Mouse (Mus musculus) gastrocnemius, postnatal 25 days (tissue): Measurements from ENCODE around the gene Ccs. TPM values are rescaled to one million over a fixed set of nuclear protein-coding genes. Genes with fewer than 3 reads are reported as not detected.
"Not testable (repeated sequence)": the region's sequence is repeated elsewhere in the genome, so short reads cannot be mapped to it uniquely, and the experiment has no call there.

Experiments
- DNase-seq: peaks from one replicate; pipeline ENCODE4 v3.0.0; 2022
- total RNA-seq, 2 experiments: library from RNA; stranded (reverse); gene quantifications; 1 replicate in 1 of 2; 2 replicates in 1 of 2; pipeline ENCODE4 v1.2.3; 2021

Gene Ccs
- total RNA-seq, 2 experiments from 2014 or later = 26.3 to 27.1 TPM

DNA sequence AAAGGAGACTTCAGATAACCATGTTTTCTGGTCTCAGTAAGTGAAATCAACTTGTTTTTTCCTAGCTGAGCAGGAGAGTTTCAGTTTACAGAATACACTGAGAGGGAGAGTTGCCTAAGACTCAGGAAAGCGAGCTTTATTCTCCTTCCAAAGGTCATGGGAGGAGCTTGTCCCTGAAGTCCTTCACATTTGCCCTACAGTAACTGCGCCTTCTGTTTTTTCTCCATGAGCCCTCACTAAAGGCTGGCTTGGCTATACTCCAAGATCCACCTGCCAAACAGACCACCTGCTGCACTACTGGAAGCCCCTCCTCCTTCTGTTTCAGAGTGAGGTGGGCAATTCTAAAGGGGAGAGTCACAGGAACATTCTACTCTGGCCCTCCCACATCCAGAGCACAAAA, 3.0 kb downstream of the Ccs start:
- no peak for DNase-seq

DNA sequence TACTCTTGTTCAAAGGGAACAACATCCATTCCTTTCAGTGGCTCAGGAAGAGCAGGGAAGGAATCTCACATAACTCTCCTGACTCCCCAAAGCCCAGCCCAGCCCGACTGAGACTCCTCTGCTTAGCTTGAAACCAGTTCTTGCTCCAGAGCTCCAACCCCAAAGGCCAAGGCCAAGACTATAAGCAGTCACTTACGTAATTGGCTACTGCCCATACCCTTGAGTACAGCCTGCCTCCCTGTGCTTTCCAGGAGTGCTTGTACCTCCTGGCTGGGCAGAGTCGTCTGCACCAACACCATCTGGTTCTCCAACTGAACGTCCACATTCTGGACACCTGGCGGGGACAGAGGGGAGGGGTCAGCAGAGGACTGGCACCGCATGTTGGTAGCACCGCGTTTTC, 5.2 kb downstream of the Ccs start:
- DNase-seq = no peak

DNA sequence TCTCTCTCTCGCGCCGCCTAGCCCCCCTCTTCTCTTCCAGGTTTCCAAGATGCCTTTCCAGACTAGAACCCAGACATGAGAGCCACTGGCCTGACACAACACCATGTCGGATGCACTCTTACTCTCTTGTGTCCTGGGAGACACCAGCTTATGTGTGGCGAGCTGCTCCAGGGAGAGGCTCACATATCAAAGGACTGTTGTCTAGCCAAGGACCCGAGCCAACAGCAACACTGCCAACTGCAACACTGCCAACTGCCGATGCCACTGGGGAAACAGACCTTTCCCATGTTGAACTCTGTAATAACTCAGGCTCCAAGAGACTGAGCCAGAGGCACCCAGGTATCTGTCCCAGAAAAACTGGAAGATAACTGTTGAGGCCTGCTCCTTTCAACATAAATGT, 10.0 kb downstream of the Ccs start:
- peak; percentile 81 for DNase-seq

DNA sequence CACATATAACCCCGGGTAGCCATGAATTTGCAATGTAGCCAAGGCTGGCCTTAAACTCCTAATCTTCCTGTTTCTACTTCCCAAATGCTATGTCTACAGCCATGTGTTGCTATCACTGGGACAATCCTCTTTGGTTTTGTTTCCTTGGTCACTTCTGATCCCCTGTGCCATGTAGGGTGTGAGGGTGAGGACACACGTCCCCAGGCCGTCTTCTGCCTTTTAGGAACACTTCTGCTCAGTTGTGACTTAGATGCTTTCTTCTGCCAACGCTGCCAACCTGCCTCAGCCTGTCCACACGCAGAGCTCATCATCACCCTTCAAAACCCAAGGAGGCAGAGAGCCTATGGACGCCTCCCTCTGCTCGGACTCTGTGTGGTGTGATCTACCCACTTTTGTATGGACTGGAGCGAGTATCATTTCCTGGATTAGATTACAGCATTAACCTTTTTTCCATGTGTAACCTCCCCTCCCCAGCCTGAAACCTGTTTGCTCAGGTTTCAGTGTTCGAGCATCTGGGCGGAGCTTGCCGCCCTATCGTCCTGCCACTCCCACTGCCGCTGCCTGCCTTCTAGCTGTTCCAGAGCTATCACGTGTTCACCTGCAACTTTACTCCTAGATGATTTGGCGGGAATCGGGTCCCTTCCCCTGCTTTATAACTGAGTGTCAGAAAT, 10.6 kb downstream of the Ccs start:
- peak; percentile 10 for DNase-seq

GRCm38 (mm10) chr19:4820678-4821303, 18.3 kb downstream of the Ccs start:
- peak; percentile 88 for DNase-seq

- no peak for DNase-seq
Measured at GRCm38 (mm10) chr19:4817182-4817835, 21.8 kb downstream of the Ccs start.

DNA sequence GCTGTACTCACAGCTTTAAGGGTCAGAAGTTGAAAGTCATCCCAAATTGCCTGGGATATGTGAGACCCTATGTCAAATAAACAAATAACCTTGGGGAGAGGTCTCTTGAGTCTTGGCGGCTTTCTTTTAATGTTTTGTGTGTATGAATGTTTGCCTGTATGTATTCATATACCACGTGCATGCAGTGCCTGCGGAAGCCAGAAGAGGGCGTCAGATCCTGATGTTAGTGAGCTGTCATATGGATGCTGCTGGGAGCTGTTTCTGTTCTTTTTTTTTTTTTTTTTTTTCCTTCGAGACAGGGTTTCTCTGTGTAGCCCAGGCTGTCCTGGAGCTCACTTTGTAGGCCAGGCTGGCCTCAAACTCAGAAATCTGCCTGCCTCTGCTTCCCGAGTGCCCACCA, 26.1 kb downstream of the Ccs start:
- no peak for DNase-seq

- DNase-seq = not testable (repeated sequence)
Measured at GRCm38 (mm10) chr19:4812334-4812949, 26.7 kb downstream of the Ccs start.

GRCm38 (mm10) chr19:4811909-4812242, 27.3 kb downstream of the Ccs start:
- no peak for DNase-seq

DNA sequence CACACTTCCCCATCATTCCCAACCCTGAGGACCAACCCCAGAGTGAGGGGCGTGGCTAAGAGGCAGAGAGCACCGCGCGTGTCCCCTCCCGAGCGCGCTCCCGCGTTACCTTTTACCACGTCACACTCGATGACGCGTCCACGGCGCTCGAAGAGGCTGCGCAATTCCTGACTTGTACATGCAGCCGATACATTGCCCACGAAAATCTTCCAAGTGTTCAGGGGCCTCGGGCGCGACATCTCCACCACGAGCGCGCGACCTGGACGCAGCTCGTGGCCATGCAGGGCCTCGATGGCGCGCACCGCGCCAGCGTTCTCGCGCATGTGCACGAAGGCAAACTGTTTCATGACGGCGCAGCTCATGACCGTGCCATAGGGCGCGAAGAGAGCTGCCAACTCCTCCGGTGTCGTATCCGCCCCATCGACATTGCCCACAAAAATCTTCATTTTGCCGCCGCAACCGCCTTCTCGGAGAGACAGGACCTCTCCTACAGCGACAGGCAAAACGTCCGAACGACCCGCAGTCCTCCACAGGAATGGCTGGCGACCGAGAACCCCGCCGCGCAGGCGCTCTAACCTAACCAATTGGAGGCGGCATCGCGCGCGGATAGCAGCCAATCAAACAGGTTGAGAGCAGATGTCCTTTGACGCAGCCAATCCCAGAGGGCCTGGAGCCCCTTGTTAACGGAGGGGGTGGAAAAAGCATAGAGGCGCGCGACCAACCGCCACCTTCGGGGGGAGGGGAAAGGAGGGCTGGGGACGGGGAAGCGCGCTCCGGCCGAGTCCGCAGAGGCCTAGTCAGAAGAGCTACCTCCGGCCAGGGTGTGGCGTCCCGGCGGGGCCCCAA, 27.8 kb downstream of the Ccs start, which contains the start of the genes Gm21992 and Rbm14:
Gene Gm21992 (minus strand): TSS at position 550 of the 846 bp plus-strand sequence.
Gene Rbm14 (minus strand): TSS at position 572 of the 846 bp plus-strand sequence.
- peak; percentile 99 for DNase-seq

DNA sequence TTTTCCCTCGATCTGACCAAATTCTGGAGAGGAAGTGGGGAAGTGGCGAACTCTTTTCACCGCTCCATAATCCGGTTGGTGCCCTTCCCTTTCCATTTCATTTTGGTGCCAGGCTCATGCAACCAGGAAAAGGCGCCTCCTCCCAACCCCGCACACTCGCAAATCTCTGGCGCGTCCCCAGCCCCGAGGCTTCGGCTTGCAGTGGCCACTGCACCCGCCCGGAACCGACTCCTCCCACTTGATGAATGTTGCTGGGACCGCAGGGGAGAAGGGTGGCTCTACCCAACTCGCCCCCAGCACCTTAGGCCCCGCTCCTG, 28.4 kb downstream of the Ccs start:
- no peak for DNase-seq

GRCm38 (mm10) chr19:4810309-4810708, 28.8 kb downstream of the Ccs start:
- DNase-seq = no peak

- no peak for DNase-seq
Measured at GRCm38 (mm10) chr19:4803283-4803682, 35.8 kb downstream of the Ccs start.

DNA sequence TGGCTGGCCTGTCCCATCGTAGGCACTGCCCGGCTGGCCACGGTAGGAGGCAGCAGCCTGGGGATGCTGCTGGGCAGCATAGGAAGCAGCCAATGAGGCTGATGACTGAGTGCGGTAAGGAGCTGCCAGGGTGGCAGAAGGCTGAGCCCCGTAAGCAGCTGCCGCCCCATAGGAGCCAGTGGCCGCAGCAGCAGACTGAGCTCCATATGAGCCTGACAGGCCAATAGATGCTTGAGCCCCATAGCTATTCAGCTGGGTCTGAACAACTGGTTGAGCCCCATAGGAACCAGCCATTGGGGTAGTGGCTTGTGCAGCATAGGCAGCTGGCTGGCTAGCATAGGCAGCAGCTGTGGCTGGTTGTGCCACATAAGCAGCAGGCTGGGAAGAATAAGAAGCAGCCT, 36.4 kb downstream of the Ccs start:
- DNase-seq = no peak

DNA sequence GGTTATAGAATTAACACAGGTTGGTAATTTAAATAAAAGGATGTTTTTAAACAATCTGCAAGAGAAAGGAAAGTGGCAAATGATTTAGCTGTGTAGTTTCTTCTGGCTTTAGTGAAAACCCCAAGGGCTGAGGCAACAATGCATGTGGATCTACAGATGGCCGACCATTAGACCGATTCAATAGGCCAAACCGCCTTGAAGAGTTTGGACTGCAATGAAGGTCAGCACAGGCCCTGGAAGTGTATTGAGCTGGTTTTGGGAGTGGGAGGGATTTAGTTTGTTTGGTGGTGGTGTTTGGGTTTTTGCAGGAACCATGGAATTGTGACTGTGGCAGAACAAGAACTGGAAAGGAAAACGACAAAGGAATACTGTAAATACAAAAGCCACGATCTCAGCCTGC, 40.0 kb downstream of the Ccs start:
- no peak for DNase-seq

DNA sequence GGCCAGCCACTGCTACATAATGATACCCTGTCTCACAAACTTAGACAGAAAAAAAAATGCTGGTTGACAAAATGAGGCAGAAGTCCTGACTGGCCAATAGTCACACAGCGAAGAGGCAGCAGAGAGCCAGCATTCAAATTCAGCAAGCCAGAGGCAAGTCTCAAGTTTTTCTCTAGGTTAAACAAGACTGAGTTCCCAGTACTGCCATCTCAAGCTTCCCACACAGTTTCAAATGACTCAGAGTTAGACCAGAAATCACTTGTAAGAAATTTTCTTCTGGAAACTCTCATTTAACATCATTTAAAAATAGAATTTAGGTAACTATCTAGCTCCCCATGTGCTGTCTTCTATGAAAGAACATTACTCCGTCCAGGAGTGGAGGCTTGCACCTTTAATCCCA, 41.3 kb downstream of the Ccs start:
- DNase-seq = no peak

GRCm38 (mm10) chr19:4795929-4796328, 43.2 kb downstream of the Ccs start:
- DNase-seq = no peak

DNA sequence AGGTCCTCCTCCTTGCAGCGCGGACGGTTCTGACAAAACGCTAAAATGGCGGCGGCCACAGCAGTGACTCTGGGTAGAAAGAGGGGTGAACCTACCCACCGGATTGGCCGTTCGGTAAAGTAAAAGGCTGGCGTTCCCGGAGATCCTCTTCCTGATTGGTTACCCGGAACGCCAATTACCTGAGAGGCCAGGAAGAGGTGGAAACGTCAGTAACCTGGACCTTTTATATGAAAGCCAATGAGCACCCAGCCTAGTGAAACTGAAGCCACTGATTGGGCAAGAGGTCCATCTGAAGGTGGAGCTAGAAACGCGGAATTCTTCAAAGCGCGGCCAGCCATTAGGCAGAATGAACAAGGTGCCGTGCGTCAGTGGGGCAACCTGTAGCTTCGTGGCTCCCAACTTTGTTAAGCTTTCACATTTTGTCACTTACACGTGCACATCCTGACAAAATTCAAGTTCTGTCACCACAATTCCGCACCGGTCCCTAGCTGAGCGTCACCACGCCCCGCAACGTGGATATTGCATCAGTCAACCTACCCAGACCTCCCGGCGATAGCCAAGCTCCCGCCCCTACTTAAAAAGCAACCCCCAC, 45.2 kb downstream of the Ccs start, which contains the start of gene Rbm4:
Gene Rbm4 (minus strand): TSS at position 71 of the 592 bp plus-strand sequence.
- DNase-seq = peak; percentile 97

- no peak for DNase-seq
Measured at GRCm38 (mm10) chr19:4793281-4793830, 45.8 kb downstream of the Ccs start.

GRCm38 (mm10) chr19:4786313-4786712, 52.8 kb downstream of the Ccs start:
- DNase-seq = no peak

DNA sequence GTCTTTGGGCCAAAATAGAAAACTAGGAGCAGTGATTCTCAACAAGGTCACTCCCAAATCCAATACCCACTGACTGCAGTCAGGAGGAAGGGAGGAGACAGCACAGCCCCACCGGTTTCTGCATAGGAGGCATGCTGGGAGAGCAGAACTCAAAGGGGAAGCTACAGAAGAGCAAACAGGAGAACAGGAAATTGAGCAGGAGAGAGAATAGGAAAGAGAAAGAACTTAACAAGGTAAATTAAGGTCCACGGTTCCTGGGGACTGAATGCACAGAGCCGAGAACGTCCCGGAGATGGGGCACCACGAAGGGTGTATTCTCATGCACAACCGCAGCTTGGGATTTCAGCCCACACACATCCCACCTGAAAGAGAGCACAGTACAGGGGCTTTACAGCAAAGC, 53.9 kb downstream of the Ccs start:
- DNase-seq = no peak

- DNase-seq = no peak
Measured at GRCm38 (mm10) chr19:4782891-4783290, 56.2 kb downstream of the Ccs start.
